Mouse (Mus musculus) left cerebral cortex, adult 9 months (tissue): ENCODE data around the gene Slc35f1.

ENCODE experiments used
- DNase-seq, 2 experiments: peaks; one replicate each; pipeline ENCODE4 v3.0.0; 2022; ENCODE audit warnings: low spot score in 2 of 2

Slc35f1 gene

DNA sequence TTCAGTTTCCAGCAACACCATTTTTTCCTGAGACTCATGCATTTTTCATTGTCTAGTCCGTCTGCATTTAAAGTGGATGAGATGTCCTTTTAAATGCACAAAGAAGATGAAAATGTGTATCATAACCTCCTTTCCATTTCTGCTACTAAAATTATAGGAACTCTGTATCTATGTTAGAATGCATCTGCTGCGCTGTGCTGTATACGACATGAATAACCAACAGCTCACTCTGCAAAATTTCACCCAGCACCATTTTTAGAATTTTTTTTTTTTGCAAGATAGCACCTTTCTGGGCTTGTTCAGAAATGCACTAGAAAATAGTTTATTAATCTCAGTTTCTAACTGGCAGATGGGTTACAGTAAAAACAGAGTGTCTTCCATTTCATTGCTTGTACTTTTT, 236.0 kb downstream of the Slc35f1 start:
- DNase-seq: peak; percentile 33 to 35

DNA sequence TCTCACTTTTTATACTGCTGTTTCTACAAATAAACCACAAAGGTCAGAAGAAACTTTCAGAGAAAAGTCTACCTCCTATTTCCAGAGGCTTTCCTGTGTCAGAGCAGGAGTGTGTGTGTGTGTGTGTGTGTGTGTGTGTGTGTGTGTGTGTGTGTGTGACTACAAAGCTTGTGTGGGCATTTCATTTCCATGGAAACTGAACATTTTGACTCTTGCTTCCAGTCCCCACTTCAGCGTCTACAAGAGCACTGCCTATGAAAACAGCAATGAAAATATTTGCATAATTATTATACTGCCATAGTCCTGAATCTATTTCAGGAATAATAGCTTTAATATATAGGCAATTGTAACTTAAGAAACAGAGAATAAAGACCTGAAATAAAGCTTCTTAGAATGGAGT, 241.8 kb downstream of the Slc35f1 start:
- no peak for DNase-seq

DNA sequence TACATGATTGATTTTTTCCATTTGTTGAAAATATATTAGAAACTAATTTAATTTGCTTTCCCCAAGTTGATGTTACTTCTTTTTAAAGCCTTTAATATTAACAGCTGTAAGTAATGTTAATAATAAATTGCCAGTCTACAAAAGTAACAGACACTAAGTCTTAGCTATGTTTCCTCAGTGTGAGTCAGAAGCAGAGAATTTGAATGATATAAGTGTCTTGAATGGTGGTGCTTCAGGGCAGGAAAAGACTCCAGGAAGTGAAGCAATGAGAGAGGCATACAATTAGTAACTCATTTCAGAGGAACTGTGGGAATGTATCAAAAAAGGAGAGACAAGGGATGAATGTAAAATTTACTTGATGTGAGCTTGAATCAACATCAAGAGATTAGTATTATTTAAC, 244.3 kb downstream of the Slc35f1 start:
- no peak for DNase-seq

DNA sequence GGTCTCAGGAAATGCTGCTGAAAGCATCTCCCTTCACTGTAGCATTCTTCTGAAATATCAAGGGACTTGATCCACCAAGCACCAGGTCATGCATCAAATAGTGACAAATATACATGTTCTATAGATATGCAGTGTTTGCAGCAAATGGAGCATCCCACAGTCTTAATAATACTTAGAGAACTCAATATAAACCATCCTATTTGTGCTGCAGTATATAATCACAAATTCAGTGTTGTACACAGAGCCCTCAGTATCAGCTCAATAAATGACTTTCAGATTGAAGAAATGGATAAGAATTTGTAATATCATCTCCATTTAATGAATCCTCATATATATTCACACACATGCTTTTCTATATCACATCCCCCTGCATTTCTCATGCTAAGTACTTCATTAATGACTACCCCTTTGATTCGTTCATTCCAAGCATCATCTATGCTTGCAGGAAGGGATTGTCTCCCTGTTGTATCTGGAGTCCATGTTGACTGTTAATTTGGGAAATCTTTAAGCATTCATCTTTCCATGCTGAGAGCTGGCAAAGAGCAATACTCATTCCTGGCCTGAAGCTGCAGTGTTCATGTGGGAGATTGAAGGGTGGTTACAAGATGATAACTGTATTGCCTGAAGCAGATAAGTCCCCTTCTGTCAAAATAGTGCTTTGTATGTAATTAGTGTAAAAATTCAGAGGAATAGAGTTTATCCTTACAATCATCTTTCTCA, 249.9 kb downstream of the Slc35f1 start:
- no peak for DNase-seq

DNA sequence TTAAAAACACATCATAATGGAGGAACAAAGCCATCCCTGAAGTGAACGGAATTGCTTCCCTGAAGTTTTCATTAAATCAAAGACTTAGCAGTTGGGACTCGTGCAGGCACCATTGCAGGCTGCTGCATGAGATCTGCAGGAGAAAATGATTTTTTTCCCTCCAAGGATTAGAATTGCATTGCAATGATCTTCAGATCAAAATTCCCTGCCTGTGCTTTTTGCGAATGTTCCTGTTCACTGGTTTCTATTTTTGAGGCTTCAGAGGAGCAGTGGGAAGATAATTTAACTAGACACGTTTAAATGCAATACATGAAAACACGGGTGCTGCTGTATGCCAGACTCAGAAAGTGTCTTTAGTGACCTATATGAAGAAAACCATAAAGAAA, 250.5 kb downstream of the Slc35f1 start:
- no peak for DNase-seq

DNA sequence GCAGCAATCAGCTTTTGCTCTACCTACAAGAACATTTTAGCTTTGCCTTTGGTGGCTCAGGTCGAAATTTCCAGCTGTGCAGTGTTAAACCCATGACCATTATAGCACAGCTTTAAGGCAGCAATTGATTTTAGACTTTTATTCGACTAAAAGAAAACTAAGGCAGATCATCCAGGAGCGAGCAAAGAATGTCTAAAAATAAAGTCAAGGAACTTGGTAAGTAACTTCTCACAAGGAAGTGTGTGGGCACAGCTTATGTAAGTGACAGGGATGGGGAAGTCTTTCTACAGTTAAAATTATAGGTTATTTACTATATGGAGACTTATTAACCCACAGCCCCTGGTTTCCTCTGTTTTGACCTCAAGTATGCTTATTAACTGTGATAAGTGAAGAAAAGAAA, 262.2 kb downstream of the Slc35f1 start:
- DNase-seq: peak; percentile 32 to 56

DNA sequence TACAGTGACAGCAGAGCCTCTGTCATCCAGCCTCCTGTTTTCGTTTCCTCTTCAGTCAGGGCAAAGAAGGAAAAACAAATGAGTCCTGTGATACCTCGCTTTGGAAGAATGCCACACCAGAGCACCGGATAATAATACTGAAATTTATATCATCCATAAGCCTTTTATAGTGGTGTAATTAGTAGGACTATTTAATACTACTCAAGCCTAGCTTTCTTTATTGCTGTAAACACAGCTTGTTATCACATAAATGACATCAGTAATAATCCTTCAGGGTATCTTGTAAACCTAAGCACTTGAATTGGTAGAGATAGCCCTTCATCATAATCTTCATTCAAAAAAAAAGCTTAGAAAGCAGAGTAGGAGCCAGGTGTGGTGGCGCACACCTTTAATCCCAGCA, 266.4 kb downstream of the Slc35f1 start:
- no peak for DNase-seq

DNA sequence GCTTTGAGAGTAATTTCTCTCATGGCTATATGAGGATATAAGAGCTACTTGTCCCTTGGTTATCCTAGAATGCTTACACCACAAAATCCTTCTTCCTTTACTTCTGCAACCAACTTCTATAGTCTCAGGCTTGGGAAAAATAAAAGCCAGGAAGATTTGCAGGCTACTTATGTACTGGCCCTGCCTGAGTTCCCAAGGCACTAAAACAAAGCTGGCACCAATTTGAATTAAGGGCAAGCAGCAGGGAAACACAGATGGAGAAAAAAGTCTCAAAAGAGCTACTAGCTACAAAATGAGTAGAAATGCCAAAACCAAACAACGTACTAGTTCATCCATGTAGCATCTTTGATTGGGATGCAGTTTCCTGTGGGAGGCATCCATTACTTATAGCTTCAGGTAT, 288.9 kb downstream of the Slc35f1 start:
- no peak for DNase-seq

DNA sequence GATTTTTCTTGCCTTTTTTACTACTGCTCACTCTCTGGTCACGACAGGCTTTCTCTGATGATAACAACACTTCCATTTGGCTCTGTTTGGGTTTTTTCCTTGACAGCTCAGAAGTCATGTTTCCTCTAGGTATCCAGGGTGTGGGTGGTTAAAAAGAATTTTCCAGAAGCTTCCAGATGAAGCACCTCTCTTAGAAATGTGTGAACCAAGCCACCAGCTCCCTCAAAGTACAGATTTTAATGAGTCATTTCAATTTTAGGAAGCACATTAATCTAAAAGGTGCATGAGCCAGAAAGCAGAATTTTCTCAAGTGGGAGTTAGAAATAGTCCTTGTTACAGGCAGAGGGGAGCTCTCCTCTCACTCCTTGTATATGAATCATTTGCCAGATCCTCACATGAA, 292.5 kb downstream of the Slc35f1 start:
- peak; percentile 79 to 80 for DNase-seq

DNA sequence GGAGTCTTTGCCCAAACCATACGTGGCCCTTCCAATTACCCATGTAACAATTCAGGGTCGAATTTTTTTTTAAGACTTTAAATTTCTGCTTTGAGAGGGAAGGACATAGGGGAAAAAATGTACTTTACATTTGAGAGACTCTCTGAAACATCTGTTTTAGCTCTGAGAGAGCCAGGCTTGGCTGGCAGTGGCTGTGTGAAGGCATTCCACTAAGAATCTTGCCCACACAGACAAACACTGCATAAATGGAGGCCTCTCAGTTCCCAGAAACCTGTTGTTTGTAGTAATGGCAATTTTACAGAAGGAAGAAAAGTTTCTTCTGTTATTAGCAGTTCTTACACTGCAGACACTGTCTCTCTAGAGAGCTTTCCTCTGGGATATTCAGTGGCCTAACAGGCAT, 301.9 kb downstream of the Slc35f1 start:
- peak in 1 of 2 experiments; percentile 45 for DNase-seq

DNA sequence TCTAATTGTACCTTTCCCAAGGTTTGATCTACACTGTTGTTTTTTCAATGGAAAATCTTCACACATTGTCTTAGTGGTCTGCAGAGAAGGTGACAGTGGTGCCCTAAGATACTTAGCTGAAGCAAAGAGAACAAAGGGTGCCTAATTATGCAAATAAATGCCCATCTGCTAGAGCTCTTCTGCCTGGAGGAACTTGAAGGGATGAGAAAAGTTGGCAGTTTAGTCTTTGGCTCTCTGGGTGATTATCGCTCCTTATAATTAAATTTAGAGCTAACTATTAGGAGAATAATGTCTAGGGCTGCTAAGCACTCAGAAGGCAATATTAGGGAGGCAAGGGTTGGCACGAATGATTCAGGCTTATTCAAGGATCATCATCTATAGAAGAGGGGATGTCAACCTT, 306.6 kb downstream of the Slc35f1 start:
- no peak for DNase-seq

DNA sequence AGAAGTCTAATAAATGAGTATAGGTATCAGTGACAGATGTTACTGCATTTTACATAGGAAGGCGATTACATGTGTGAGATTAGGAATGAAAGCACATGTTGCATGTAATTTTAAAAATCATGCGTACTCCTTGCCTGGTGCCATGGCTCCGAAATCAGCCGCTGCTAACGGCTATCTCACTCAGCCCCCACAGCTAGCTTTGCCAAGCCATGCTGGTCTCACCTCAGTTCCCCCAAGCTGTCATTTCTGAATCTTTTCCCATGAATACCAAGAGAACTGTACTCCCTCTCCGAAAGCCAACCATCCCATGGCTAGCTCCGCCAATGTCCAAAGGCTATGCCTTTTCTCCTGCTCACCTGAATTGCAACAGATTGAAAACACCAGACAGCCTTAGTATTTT, 310.8 kb downstream of the Slc35f1 start:
- no peak for DNase-seq

DNA sequence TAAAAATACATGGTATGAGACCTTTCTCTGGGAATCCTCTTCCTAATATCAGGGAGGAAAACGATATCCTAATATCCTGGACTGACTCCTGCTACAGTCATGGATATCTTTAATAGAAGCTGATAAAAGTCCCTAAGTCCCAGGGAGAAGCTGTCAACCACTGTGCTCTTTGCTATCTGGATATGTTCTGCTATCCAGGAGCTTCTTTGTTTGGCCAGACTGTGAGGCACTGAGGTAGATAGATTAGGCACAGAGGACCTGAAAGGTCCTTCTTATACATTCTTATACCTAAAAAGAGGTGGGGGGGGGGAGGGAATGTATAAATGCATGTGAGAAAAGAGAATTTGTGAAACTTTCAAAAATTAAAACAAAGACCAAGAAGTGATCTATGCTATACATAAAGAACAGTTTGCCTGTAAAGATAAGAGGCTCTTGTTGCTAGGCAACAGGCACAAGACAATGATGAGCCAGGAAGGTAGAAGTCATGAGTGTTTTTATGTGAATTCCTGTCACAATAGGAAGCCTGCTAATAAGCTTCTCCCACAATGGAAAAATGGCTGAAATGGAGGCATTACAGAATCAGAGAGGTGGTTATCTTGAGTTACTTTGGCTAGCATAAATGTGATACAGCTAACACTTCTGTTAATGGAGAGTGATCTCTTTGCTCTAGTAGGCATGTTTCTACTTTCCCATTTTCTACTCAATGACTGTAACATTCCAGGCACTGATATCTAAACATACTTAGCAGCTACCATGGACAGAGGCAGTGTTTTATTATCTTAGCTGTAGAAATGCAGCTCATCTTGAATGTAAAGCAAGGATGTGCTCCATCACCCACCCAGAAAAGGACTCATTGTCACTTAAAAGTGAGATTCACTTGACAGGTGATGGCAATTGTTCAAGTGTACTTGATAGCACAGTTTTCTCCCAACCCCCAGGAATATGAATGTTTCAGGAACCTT, 316.2 kb downstream of the Slc35f1 start:
- DNase-seq: no peak

DNA sequence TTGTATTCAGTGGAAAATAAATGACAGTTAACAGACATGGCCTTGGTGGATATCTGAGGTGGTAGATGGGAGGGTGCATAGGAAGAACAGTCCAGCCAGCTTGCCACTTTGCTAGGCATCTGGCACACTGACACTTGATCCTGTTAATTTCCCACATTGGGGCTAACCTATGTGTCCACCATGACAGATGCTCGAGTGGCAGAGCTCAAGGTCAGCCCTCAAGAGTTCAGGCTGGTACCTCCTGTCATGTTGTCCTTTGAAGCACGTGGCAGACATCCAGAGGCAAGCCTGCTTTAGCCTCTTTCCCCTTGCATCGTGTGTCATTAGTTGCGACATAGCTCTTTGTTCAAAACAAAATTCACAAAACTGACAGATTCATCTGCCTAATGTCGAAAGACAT, 323.5 kb downstream of the Slc35f1 start:
- DNase-seq: no peak

DNA sequence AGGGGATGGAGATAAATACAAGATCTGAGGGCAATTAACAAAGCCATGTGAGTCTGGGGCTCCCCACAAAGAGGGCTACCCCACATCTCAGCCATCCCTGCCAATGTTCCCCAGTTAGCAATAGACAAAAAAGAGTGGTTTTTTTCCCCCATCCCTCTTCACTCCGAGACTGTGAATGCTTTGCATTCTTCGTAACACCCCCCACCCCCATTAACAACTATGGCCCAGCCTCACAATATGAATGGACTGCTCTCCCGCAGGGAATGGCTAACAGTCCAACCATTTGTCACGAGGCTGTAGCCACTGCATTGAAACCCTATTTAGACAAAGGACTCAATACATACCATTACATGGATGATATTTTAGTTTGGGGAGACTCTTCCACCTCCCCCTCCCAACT, 338.1 kb downstream of the Slc35f1 start:
- DNase-seq: no peak

DNA sequence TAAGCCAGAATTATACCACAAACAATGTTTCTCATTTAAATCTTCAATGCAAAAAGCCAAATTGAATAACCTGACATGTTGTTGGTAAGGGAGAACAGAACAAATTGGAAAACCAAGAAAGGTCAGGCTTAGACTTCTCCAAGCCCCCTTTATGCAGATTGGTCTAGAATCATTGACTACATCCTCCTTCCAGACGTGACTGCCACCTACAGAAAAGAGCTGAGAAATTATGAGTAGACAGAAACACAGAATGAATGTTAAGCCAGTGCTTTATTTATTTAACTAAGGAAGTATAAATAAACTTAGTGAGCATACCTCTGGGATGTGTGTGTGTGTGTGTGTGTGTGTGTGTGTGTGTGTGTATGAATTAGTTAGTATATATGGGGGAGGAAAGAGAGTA, 344.9 kb downstream of the Slc35f1 start:
- no peak for DNase-seq

DNA sequence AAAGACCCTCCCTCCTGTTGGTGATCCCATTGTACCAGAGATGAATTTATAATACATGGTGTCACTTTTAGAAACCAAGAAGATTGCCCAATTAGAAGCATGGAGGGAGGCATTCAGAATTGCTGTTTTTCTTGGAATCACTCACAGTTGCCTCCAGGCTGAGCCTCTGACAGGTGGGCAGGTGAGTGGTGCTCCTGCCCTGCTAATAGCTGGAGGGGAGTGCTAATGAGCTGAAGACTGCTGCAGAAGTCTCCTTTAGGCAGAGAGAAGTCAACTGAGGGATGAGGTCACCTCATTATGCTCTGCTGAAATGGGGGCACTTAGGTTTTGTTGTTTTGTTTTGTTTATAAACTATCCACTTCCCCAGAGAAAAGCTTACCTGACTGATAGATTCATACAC, 355.6 kb downstream of the Slc35f1 start:
- no peak for DNase-seq

DNA sequence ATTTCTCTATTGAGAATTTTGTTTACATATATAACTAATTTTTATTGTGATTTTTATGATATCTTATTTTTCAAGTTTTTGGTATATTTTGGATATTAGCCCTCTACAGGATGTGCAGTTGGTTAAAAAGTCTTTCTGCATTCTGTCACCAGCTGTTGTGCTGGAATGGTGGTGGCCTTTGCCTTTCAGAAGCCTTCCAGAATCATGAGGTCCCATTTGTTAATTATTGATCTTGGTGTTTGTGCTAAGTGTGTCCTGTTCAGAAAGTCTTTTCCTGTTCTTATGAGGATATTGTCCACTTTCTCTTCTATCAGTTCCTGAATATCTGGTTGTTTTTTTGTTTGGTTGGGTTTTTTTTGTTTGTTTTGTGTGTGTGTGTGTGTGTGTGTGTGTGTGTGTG, 362.2 kb downstream of the Slc35f1 start:
- no peak for DNase-seq

DNA sequence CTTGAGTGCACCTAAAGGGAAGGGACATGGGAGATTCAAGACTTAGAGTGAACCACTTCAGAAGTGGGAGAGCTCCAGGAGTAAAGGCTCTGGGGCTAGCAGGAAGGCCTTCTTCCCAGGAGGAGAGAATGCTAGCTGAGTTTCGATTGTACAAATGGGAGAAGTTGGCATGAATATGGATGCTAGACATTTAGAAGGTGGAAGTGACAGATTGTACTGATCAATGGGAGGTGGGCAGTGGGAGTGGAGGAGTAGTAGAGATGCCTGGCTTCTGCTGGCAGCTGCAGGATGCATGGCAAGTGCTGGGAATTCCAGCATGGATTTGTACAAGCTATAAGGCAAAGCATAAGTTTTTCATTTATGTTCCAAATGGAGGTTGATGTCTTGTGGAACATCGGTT, 370.4 kb downstream of the Slc35f1 start:
- peak in 1 of 2 experiments; percentile 13 for DNase-seq

DNA sequence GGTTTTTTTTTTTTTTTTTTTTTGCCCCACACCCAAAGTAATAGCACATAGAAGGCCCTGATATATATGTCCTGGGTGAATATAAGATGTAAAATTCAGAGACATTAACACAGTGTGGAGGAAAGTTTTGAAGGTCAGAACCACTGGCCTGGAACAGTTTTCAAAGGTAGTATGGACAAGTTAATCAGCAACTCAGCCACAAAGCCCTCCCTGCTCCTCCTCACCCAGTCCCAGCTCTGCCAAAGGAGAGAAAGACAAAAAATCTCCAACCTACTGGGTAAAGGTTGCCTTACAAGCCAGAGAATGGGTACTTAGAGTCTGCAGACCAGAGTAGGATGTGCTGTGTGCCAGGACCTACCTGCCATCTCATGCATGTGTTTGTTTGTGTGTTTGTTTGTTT, 372.4 kb downstream of the Slc35f1 start:
- no peak for DNase-seq

DNA sequence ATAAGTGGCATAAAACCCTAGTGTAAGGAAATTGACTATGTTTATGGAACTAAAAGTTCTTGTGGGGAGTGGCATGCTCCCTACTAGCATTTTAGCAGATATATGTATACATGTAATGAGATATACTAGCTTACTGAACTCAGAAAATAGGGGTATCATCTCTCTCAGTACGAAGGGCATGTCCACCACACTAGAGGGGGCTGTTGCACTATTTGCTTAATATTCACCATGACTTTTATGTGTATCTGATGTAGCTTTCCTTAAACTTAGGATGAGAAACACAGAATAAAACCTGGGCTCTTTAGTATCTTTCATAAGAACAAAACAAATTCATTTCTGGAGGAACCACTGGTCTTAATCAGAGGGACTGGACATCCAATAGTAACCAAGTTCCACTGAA, 397.5 kb downstream of the Slc35f1 start:
- DNase-seq: no peak

DNA sequence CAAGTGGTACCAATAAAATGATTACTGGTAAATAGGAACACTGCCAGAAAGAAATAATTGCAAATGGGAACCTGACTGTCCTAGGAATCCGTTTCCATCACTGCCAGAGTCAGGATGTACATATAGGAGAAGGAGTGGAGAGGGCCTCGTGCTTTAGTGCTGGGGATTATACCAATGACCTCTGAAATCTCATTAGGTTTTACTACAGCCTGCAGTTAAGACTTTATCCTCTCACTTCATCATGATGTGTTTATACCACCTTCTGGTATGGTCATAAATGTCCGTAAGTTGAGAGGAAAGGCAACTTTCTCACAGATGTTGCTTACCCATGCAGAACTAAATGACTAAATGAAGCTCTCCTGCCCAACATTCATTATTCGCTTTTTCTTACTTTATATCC, 401.2 kb downstream of the Slc35f1 start:
- DNase-seq: no peak

DNA sequence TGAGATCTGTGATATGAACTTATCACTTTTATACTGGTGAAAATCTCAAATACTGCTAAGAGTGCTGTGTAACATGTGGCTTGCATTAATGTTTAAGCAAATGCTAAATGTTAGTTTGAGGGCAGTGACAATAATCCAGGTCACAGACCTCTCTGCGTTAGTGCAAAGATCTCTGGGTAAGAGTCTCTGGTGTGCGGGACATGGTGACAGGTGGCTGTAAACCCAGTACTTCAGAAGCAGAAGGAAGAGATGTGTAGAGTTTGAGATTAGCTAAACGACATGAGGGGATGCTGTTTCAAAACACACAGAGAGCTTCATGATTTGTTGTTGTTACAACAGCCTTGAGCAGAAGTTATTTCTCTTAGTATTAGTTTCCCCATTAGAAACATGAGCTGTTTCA, 406.1 kb downstream of the Slc35f1 start:
- no peak for DNase-seq
